Mouse (Mus musculus) heart, adult 18-20 months (tissue): ENCODE results near the gene Chd3. TPM values are rescaled to one million over a fixed set of nuclear protein-coding genes. Genes with fewer than 3 reads are reported as not detected.

ENCODE experiments used
- DNase-seq, 2 experiments: peaks; one replicate each; pipeline ENCODE4 v3.0.0; 2021 to 2022; ENCODE audit warnings: mixed read lengths in 1 of 2
- total RNA-seq, 2 experiments: library from RNA; stranded (reverse); gene quantifications; 2 replicates each; pipeline ENCODE4 v1.2.3; 2021

The Chd3 gene
- total RNA-seq, 2 experiments from 2014 or later: 16.2 to 26.3 TPM

DNA sequence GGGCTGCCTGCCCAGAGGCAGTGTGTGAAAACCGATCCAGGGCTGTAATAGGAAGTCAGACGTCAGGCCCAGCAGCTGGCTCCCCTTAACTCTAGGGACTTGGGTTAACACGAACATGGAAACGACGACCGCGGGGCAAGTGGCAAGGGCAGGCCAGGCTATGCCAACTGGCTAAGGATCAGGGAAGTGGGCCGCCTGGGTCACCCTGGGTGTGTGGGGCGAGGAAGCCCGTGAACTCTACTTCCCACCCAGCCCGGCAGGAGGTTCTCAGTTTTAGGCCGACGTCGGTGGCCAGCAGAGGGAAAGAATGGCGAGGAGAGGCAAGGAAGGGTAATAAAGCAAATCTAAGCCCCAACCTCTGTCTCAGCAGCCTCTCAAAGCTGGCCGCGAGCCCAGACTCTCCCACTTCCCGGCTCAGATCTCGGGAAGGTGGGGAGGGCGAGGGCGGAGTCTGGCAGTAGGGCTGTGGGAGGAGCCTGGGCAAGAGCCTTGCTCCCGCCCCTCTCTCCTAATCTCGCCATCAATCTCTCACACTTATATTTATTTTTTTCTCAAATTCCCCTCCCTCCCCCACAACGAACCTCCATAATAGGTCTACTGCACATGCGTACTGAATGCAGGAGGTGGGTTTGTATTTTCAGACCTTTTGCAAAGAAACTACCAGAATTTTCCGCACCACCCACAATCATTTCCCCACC lies 2.9 kb downstream of the Chd3 start:
- peak; percentile 95 to 96 for DNase-seq

DNA sequence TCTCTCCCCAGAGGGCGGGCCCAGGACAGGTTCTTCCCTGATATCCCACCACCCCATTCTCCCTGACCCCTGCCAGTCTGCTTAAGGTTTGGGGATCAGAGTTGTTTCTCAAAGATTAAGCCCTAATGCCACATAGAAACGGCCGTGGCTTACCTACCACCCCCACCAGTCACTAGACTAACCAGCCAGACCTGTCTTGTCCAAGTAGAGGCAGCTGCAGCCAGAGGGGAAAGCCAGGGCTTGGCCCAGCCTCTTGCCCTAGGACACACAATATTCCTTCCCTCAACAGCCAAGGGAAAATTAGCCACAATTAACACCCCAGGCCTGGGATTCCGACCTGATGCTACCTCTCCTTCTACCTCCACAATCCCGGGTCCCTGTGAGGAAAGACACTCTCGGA lies 3.5 kb downstream of the Chd3 start:
- DNase-seq: no peak

DNA sequence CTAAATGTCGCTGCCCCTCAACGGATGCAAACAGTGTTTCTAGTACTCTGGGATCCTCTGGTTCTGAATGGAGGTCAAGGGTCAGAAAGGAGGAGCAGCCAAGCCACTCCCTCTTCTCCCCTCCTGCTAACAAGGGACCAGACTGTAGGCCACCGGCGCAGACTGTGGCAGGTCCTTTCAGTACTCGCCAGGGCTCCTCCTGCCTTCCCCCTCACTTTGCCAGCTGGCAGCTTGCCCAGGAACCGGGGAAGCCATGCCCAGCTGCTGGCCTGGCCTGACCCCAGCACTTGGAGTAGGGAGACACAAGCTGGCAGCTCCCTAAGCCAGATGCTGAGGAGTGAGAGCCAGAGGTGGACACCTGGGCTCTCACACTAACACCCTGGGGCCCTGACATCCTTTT lies 4.3 kb downstream of the Chd3 start:
- DNase-seq: peak; percentile 96

DNA sequence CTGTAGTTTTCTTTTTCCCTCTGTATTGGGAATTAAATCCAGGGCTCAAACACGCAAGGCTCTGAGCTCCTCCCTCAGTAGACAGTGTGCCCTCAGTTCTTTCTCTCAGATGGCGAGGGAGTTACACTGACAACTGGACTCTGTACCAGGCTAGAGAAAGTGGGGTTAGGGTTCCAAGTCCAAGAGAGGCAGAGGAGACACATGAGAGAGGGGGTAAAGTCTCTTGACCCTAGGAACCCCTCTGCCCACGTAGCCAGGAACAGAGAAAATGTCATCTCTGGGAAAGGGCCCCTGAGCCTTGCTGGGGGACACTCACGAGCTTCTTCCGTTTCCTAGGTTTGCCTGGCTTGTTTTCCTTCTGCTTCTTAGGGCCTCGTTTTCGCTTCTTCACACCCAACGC lies 4.8 kb downstream of the Chd3 start:
- DNase-seq: no peak

DNA sequence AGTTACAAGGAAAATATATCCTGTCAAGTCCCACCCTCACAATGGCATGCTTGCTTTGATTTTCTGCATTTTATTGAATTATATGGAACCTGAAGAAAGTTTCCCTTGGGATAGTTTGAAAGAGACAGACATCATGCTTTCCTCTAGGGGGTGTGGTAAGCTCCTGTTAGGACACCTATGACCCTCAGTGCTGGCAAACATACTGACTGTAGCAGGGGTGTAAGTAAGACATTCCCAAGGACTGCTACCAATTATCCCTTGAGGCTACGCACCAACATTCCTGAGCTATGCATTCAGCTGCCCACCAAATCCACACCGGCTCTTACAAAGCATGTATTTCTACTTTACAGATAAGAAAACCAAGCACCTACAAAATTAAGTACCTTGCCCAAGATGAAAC lies 6.7 kb downstream of the Chd3 start:
- DNase-seq: no peak

DNA sequence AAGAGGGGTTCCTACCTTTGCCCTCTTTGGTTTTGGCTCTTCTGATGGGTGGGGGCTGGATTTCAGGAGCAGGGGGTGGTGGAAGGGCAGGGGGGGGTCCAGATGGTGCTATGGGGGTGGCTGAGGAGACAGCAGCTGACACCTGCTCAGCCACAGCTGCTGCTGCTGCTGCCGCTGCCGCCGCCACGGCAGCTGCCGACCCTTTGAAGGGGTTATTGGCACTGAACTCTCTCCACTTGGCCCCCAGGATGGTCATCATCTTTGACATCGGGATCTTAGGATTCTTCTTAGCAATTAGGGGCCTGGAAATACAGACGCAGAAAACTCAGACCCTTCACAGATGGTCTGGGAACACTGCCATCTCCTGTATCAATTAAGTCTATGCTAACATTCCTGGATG lies 7.2 kb downstream of the Chd3 start:
- no peak for DNase-seq

DNA sequence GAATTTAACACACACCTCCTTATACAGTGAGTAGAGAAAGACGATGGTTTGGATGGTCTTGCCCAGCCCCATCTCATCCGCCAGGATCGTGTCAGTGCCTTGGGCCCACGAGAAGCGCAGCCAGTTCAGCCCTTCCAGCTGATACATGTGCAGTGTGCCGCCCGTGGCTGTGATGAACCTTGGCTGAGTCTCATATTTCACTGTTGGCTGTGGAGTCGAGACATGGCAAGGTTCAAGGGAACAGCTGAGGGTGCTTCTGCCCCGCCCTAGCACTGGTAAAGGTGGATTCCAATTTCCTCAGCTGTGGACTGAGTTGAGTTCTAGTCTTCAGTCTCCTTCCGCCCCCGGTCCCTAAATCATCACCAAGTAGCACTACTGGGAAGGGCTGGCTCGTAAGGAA lies 11.5 kb downstream of the Chd3 start:
- no peak for DNase-seq

DNA sequence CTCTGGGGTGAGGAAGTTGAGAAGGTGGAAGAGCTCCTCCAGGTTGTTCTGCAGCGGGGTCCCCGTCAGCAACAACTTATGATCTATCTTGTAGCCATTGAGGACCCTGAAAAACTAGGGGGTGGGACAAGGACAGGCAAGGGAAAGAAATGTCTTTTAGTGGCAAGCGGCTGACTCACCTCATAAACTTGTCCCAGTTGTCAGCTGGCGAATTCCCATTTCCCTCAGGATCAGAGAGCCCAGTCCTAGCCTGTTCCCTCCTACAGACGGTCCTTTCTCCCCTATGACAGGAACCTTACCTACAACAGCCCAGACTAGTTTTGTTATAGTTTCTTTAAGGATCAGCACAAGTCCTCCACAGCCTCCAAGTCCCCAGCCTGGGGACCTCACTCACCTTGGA lies 12.7 kb downstream of the Chd3 start:
- DNase-seq: no peak

DNA sequence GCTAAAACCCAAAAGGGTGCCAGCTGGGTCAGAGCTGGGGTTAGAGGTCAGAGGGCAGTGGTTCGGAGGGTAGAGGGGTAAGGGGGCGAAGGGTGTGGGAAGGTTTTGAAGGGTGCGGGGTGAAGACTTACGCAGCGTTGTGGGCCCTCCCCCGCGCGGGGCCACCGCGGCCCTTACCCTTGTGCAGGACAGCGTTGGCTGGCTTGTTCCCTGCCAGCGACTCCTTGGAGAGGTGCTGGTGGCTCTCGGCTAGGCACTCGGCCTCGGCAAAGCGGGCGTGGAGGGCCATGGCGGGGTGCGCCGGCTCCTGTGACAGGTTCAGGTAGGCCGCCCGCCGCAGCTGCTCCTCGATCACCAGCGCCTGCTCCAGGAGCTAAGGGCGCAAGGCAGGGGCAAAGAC lies 22.8 kb downstream of the Chd3 start:
- no peak for DNase-seq

DNA sequence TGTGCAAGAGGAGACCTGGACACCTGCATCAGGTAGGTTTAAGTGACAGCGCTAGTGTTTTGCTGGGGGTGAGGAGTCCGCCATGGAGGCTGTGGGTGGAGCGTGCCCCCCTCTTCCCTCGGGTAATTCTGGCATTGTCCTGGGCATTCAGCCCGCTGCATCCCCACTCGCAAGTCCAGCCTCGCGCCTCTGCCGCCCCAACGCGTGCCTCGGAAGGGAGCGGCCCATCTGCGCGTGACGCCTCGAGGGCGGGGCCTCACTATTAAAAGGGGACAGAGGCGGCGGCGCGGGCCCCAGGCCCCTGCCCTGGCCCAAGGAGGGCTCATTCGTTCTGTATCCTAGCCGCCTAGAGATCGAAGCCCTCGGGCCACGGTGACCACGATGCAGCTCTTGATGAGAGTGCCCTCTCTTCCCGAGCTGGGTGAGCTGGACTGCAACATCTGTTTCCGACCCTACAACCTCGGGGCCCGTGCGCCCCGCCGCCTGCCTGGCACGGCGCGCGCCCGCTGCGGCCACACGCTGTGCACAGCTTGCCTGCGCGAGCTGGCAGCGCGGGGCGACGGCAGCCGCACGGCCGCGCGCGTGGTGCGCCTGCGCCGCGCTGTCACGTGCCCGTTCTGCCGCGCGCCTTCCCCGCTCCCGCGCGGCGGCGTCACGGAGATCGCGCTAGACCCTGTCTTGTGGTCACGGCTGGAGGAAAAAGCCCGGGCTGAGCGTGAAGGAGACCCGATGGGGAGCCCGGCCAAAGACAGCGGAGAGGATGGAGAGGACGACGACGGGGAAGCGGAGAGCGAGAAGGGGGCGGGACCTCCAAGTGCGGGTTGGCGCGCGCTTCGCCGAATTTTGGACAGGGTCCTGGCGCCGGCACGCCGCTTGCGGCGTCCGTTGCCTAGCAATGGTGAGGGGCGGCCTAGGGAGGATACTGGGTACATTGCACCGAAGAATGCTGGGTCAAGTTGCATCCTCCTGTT lies 28.8 kb downstream of the Chd3 start, which contains the start of gene Rnf227:
Rnf227 (plus strand) TSS at position 301 of the 971 bp plus-strand sequence.
- DNase-seq: peak; percentile 72 to 83

DNA sequence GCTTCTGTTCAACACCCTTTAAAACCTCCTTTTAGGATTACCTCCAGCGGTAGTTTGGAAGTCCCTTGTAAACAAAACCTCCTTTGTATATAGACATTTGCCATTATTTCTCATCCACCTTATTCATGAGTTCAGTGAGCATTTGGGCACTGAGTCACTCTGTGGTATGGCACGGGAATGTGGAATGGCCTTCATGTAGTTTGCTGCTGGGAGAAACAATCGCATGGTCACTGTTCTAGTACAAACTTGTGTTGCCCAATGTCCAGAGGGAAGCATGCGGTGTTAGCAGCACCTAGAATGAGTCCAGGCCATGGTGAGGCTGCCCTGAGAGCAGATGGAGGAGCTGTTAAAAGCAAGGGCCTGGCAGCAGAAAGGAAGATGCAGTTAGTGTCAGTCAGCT lies 34.4 kb downstream of the Chd3 start:
- DNase-seq: no peak

DNA sequence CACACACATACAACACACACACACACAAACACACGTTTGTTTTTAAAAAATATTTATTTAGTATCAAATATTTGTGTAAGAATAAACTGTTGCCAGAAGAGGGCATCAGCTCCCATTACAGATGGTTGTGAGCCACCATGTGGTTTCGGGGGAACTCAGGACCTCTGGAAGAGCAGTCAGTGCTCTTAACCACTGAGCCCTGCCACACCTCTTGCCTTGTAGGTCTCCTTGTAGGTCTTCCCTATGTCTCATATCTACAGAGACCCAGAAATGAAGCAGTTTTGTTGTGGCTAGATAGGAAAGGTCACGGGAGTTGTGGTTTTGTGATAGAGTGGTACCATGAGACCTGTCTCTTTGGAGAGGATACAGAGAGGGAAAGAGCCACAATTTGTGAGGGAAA lies 35.3 kb downstream of the Chd3 start:
- DNase-seq: no peak

DNA sequence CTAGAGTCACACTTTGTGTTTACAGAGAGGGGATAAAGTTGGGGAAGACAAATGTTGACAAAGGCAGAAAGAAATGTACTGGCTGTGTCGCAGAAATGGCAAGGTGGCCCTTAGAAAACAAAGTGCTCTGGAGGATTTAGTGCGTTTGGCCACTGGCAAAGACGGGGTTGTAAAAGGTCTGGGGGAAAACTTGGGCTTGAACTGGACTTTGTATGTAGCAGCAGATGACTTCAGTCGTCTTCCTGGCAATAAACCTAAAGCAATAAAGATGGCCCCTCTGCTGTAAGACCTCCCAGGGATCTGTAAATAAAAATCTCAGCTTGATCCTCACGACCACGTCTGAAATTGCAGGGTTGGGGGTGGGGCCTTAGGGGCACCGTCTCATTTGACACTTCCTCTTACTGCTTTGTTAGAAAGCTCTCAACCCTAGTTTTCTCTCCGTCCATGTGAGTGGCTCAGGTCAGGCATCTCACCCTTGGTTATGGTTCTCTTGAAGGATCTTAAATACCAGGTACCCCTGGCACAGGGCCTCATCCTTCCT lies 36.4 kb downstream of the Chd3 start:
- DNase-seq: no peak

DNA sequence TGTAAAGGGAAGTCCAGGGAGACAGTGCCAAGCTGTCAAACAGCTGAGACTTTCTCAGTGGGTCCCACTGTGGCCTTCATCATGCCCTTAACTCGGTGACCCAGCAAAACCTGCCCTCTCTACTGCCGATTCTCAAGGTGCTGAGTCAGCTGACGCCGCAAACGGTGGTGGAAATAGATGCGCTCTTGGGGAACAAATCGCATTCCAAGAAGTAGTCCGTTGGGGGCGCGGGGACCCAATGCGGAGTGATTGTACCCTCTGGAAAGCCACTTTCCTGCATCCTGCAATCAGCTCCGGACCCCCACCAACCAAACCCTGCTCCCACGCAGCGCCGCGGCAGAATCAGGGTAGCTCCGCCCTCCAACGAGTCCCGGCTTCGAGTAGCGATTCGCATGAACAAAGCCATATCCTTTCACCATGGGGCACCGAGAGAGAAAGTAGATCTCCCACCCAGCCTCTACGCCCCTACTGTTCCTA lies 37.2 kb downstream of the Chd3 start:
- peak; percentile 67 to 85 for DNase-seq

DNA sequence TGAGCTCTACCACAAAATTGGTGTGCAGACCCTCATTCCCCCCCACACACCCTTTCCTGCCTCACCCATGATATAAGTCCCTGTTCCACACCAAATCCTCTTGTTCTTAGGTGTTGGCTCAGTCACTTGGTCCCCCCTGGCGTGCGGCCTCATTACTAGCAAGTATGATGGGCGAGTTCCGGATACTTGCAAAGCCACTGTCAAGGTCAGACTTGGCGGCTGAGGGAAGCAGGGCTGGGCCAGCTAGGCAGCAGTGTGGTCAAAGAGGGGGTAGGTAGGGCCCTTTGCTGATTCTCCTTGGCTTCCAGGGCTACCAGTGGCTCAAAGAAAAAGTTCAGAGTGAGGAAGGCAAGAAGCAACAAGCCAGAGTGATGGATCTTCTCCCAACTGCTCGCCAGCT lies 38.1 kb downstream of the Chd3 start:
- DNase-seq: no peak

DNA sequence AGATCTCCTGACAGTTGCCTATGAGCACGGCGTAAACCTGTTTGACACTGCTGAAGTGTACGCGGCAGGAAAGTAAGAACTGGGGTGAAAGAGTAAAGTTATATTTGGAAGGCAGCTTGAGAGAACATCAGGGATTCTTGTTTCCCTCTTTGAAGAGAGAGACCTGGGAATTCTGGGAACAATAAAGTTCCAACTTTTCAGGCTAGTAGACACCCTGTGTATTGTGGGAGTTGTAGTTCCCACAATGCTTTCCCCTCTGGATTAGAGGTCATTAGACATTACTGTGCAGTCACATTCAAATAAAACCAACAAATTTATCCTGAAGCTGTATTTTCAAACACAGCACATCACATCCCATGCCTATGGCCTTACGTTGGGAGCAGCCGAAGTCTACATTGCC lies 40.7 kb downstream of the Chd3 start:
- DNase-seq: no peak

DNA sequence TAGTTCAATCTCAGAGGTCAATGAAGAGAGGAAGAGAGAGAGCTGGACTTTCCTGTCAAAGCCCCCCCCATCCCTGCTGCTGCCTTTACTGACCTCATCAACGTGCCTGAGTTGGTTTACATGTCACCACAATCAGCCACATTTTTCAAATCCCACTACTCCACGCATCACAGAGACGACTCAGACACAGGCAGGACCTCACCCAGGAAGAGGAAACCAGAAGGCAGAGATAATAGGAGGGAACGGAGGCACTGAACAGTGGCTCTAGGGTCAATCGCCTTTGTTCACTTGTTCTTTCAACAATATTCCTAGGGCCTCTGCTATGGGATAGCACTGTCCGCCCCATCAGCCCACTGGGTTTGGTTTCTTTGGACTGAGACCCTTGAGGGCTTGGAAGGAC lies 41.6 kb downstream of the Chd3 start:
- no peak for DNase-seq

DNA sequence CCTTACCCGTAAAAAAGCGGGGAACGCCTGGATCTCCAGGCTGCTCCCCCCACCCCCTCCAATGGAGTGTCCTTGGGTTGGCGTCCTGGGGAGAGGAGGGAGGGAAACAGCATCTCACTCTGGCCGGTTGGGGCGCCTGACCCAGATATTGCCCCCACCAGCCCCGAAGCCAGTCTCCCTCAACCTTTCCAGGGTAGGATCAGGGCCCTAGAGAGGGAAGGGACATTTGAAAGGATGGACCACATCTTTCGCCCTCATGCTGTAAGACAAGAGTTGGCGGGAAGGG lies 42.1 kb downstream of the Chd3 start:
- no peak for DNase-seq

DNA sequence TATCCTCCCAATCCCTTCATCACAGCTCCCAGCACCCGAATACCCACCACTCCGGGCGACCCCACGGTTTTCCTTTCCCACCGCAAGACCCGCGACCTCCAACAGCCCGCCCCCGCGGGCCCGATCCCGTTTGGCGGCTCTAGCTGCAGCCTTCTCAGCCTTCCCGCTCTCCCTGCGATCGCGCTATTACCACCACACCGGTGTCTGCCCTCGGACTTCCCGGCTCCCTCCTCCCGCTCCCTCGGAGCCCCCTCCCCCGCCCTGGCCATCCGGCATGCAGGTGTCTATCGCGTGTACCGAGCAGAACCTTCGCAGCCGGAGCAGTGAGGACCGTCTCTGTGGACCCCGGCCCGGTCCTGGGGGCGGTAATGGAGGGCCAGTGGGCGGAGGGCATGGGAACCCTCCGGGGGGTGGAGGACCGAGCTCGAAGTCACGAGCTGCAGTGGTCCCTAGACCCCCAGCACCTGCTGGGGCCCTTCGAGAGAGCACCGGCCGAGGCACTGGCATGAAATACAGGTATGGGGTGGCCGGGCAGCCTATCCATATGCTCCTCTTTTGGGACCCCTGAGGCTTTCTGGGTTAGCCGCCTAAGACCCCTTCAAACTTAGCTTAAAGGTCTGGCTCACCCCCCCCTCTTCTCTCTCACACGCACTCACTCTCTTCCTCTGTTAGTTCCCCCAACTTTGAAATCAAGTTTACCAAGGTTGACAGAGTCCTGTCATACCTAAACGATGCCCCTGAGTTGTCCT lies 42.6 kb downstream of the Chd3 start:
- no peak for DNase-seq

DNA sequence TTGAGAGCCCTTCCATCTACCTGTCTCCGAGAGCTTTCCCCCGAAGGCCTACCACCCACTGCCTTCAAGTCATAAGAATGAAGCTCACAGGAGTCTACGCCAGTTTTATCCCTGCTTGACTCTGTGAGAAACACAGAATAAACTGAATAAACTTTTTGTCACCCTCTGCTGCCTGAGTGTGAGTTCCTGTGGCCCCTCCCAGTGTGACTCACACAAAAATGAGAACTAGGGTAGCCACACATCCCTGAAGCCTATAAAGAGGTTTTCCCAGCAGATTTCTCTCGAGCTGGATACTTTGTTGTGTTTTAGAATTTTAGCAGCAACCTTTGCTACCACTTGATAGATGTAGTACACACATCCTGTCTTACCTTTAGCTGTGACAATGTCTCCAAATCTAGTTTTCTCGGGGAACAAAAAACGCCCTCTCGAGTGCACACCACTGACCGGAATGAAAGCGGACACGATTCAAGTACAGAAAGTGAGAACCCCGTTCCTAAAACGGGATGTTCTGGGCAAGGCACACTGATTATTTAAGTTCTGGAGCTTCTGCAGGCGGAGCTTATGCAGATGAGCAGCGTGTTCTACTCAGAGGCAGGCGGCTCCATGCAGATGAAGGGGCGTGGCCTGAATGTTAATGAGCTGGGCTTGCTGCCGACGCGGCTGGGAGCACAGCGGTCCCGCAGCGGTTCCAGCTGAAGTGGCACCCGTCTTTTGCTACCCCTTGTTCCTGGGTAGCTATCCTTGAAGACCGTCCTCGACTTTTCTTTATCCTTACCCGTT lies 43.4 kb downstream of the Chd3 start, which contains the start of gene Kcnab3:
Kcnab3 (plus strand) TSS at position 631 of the 780 bp plus-strand sequence.
- peak; percentile 91 to 94 for DNase-seq

DNA sequence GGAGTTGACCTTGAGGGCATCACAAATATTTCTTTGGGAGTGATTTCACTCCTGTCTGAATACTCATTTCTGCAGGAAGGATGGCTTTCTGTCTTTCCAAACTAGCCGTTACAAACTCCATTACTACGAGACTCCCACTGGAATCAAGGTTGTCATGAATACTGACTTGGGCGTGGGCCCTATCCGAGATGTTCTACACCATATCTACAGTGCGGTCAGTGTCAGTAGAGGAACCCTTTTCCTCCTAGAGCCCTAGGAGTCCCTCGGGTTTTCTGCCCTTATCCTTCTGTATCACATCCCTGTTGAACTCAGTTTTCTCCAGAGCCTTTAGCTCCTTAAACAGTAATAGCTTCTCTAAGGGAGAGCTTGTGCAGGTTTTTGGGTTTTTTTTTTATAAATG lies 44.5 kb downstream of the Chd3 start:
- no peak for DNase-seq

DNA sequence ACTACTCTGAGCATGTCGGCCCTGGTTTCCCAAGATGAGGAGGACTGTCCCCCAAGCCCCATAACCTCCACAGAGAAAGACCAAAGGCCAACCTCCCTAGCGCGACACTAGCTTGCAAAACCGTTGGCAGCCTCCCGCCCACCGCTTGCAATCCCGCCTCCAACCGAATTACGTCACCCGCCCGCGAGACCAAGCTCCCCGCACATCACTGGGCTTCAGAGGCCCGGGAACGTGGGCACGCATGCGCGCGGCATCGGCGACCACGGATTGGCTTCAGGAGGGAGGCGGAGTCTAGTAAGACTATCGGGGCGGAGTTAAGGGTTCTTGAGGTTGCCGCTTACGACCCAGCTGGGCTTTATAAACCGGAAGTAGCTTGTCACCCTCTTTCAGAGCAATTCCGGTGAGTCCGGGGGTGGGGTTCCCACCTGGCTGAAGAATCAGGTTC lies 45.5 kb downstream of the Chd3 start, which contains the start of the genes Cntrob and Trappc1:
Cntrob (minus strand) TSS at position 109 of the 445 bp plus-strand sequence.
Trappc1 (plus strand) TSS at position 314 of the 445 bp plus-strand sequence.
- DNase-seq: peak; percentile 98 to 100
